Mouse (Mus musculus) c-Kit-positive CD71-positive TER-119-positive erythroid progenitor cells, embryonic 14.5 days (primary cell): ENCODE results near the gene Zfp870.
A peak's percentile ranks its signal among the peaks of the same experiment; 100 is the strongest.

Source experiments
- DNase-seq: peaks from one replicate; pipeline ENCODE4 v3.0.0-alpha.2; 2013; ENCODE audit warnings: low spot score

Gene Zfp870

DNA sequence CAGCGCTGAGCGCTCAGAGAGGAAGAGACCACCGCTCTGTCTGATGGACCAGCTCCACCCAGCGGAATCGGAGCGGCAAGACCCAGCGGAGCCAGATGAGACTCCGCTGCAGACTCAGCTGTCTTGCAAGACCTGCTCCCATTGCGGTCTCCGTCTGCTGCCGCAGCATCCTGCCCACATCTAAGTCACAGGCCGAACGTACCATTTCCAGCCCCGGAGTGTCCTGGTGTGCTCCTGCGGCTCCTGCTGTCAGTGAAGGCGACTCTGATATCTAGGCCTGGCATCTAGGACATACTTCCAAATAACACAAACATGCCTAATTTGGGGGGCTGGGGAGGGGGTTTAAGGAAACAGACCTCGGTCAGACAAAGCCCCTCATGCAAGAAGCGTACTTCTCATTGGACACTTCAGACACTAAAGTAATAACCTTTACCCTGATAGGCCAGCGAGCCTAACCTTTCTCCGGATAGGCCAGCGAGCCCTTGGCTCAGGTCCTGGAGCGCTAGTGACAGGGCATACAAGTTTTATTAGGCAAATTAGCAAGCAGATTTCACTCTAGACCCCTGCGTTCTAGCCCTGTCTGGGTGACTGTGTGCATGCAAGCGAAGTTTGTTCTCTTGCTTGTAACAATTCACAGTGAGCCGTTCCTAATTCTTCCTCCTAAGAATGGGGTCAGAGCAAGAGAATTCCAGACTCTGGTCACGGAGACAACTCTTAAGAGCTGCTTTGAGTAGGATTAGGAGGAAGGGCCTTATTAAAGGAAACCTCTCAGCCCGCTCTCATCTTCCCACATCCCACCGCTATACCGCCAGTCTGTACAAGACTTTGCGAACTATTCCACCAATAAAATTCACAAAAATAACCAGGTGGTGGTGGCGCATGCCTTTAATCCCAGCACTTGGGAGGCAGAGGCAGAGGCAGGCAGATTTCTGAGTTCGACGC, at the start of gene Zfp870:
Zfp870 (minus strand) TSS at position 404 of the 942 bp plus-strand sequence.
- peak; percentile 84 for DNase-seq

GRCm38 (mm10) chr17:32939831-32940230, 48.4 kb upstream of the Zfp870 start:
- no peak for DNase-seq

- no peak for DNase-seq
These were observed 36.4 kb upstream of the Zfp870 start for GRCm38 (mm10) chr17:32927803-32928202.

GRCm38 (mm10) chr17:32924658-32925312, 33.3 kb upstream of the Zfp870 start:
- peak; percentile 21 for DNase-seq

GRCm38 (mm10) chr17:32923681-32924080, 32.2 kb upstream of the Zfp870 start:
- DNase-seq, result no peak

- DNase-seq, result no peak
These were observed 27.7 kb upstream of the Zfp870 start for GRCm38 (mm10) chr17:32919123-32919522.

DNA sequence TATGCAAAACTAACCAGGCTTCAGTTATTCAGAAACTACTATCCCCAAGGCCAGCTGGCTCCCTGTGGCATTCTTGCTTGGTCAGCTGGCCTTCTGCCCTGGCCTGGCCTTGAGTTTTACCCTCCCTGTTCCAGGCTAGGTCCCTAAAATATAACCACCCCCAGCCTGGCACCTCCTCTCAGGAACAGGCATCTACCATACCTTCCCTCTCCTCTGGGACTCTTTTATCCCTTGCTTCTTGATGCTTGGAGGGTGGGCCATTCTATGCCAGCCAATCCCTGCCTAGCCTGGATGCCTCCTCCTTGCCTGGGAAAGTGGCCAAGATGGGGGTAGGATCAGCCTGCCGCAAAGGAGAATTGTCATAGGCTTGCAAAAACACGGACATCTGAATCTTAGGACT, 25.7 kb upstream of the Zfp870 start, which contains the start of gene Cyp4f14:
Cyp4f14 (minus strand) TSS at position 212 of the 400 bp plus-strand sequence.
- DNase-seq, result no peak

DNA sequence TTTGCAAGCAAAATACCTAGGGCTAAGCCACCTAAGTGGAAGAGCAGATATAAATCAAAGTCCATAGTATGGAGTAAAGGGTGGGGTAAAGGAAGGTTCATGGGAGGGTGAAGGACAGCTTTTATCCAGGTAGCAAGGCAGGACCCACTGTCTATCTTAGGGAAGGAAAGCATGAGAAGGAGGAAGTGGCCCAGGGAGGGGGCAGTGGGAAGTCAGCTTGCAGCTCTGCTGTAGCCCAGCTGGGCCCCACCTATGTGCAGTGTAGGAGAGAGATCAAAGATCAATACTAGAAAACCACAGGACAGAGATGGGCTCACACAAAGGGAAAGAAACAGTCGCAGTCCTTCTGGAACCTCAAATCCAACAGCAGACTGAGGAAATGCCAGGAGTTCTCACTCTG, 24.6 kb upstream of the Zfp870 start:
- DNase-seq, result no peak

DNA sequence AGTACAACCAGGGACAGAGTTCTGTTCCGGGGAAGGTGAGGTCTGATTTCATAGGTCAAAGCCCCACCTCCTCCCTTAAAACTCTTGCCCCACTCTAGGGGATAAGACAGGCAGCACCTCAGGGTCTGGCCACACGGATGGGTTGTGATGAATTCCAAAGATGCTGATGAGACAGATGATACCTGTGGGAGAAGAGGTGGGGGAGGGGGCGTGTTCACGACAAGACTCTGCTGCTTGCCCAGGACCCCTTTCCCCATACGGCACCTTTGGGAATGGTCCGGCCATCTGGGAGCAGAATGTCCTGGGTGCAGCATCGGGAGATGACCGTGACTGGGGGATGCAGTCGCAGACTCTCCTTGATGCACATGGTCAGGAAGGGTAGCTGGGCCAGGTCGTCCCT, 14.7 kb upstream of the Zfp870 start:
- no peak for DNase-seq

DNA sequence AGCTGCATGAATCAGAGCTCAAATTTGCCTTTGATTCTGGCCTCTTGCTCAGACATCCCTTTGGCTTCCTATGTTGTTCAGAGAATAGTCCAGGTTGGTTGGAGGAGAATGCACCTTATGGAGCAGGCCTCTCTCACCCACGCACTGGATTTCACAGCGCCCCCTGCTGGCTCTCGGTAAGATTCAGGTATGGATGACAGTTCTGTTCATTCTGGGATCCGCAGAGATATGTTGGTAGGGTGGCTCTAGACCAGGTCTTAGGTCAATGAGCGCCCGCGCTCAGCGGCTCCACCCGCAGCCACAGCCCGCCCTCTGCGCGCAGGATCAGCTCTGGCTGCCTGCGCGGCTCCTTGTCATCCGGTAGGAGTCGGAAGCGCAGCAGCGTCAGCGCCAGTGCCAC, 13.8 kb upstream of the Zfp870 start:
- DNase-seq, result peak; percentile 49

DNA sequence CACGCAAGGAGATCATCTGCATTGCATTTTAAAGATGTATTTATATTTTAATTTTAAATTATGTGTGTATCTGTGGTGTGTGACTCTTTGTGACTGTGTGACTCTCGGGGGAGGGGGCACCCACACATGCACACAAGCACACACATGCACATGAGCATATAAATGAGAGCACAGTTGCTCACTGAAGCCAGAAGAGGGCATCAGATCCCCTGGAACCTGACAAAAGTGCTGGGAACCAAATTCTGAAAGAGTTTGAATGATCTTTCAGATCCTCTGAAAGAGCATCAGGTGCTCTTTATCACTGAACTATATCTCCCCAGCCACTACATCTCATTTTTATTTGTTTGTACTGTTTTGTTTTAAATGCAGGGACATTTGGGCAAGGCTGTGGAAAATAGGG, 13.0 kb upstream of the Zfp870 start:
- DNase-seq, result no peak

DNA sequence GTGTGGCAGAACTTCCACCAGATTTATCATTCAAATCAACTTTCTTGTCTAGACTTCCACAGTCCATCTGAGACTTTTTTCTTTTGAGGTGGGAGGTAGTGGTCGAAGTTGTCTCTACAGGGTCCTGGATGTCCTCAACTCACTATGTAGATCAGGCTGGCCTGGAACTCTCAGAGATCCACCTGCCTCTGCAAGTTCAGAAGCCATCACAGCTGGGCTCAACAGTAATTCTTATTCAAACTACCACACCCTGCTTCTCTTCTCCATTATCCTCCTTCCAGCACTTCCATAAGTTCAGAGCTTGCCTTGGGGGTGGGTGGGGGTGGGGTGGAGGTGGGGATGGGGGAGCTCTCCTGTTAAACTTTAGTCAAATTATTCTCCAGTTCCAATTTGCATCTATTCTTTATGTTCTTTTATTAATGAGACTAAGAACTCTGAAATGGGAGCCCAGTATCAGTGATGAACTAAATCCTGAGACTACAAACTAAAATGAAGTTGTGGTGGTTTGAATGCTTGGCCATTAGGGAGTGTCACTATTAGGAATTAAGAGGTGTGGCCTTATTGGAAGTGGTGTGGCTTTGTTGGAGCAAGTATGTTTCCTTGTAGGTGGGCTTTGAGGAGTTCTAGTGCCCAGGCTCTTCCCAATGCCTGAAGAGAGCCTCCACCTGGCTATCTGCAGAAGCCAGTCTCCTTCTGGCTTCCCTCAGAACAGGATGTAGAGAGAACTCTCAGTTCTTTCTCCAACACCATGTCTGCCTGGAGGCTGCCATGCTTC, 10.5 kb upstream of the Zfp870 start:
- no peak for DNase-seq

DNA sequence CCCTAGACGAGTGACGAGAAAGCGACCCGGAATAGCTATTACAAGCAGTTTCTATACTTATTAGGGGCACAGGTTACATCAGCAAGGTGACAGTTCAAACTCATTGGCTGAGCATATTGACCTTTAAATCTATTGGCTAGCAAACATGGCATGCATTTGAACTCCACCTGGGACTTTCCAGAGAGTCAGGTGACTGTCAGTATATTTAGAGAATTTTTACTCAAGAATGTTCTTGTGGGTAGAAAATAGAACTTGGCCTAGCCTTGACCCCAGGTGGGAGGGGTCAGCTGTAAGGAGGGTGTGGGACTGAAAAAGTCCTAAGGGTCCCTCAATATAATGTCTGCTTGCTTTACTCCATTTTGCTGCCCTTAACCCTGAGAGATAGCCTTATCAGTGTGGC, 4.0 kb upstream of the Zfp870 start:
- DNase-seq, result no peak

DNA sequence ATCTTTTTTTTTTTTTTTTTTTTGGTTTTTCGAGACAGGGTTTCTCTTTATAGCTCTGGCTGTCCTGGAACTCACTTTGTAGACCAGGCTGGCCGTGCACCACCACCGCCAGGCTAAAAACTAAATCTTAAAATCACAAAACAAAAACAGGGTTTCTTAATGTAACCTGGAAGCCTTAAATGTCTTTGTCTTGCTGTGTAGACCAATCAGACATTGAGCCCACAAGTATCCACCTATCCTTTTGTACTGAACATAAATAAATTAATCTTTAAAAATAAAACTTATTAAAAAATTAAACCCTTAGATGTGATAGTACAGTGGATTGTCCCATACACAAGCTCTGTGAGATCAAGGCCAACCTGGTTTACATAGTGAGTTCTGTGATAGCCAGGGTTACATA, 2.5 kb upstream of the Zfp870 start:
- no peak for DNase-seq

GRCm38 (mm10) chr17:32890852-32891238, 597 bp downstream of the Zfp870 start:
- DNase-seq, result no peak

- DNase-seq, result no peak
These were observed 1.8 kb downstream of the Zfp870 start for GRCm38 (mm10) chr17:32889611-32890010.

DNA sequence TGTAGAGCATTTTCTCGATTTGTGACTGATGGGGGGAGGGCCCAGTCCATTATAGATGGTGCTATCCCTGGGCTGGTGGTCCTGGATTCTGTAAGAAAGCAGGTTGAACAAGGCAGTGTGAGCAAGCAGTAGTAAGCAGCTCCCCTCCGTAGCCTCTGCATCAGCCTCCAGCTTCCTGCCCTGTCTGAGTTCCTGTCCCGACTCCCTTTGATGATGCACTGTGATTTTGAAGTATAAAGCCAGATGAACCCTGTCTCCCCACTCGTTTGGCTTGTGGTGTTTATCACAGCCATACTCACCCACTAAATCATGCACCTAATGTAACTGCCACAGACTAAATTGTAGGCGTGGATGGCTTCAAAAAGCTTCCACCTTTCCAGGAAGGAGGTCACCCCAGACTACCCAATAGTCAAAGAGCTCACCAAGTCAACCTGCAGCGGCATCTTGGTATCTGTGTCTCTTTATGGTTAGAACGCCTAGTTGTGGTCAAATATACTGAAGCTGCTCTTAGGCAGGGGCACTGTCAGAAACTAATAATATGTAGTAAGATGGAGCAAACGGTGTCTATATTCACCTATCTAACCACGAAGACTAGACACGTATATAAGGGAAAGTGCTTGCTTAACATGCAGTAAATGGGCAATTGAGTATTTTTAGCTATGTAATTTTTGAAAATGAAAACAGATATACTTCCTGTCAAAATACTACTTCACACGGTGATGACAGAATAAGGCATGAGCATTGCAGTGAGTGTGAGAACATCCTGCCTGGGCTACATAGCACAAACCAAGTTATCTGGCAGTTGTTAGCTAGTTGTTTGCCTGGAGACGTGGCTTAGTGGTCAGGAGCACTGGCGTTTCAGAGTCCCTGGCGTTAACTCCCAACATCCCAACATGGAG, 10.9 kb downstream of the Zfp870 start:
- no peak for DNase-seq

GRCm38 (mm10) chr17:32878773-32879172, 12.7 kb downstream of the Zfp870 start:
- no peak for DNase-seq

GRCm38 (mm10) chr17:32877471-32878171, 13.8 kb downstream of the Zfp870 start:
- no peak for DNase-seq

DNA sequence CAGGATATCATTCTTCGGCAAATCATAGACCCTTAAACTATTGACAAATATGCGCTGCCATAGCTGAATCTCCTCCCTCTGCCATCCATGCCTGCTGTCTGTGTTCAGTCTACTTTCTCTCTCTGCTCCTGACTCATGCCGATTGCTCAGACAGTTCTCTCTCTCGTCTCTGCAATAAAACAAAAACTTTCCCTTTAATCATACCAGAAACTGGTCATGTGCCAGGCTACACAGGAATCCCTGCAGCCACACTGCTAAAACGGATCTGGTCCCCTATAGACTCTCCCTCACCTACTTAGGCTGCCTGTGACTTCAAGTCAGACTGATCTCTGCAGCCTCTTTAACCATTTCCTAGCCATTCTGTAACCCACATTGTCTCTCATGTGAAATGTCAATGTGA, 18.7 kb downstream of the Zfp870 start:
- DNase-seq, result no peak

GRCm38 (mm10) chr17:32872091-32872490, 19.4 kb downstream of the Zfp870 start:
- DNase-seq, result no peak
